Mouse (Mus musculus): ENCODE data around the gene Fgfr2.

DNA sequence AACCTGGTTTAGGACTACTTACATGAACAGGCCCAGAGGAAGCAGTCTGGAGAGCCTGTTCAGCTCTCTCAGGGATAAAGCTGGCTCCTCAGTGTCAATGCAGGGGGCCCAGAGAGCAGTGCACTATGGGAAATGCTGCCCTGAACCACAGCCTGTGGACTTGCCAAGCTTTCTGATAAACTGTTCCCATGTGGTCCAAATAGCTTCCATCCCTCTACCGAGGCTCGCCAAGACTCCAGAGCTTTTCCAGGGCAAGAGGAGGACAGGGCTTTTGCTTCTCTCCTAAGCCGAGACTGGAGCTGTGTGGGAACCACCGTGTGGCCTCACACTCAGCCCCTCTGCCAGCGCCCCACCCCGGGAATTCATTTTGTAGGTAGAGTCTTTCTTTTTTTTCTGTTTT lies 2444.7 kb downstream of the Fgfr2 start:
- TF ChIP-seq CTCF (conservative IDR thresholded peaks at IDR 0.05; ENCODE audit: insufficient read depth, insufficient read length, low read depth, low read length) (no peak), POLR2A (IDR thresholded peaks at IDR 0.05; ENCODE audit: low read depth, low read length) (no peak)

All from kidney, adult 2 months (tissue).